Mouse (Mus musculus) CD8-positive naive resting alpha-beta T cell, adult 2 months (primary cell): ENCODE data around the gene Gab3.
"Not testable (repeated sequence)": the region's sequence is repeated elsewhere in the genome, so short reads cannot be mapped to it uniquely, and the experiment has no call there.

ENCODE experiments used
- DNase-seq, 2 experiments: peaks; one replicate each; pipeline ENCODE4 v3.0.0; 2022; ENCODE audit warnings: low read depth in 2 of 2, low spot score in 2 of 2

Gab3 gene

DNA sequence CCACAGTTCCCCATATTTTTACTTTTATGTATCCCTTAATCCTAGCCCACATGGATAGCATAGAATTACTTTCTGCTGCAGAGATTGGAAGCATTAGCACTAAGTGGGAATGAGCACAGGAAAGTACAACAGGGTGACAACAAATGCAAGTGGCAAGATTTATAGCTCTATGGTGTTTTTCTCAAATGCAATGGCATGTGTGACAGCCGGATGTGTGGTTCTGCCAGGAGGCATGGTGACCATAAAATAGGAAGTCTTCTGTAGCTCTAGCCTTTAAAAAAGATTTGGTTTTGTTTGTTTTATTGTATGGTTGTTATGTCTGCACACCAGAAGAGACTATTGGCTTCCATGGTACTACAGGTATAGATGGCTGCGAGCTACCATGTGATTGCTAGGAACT, 50.1 kb downstream of the Gab3 start:
- DNase-seq = peak in 1 of 2 experiments; percentile 12

DNA sequence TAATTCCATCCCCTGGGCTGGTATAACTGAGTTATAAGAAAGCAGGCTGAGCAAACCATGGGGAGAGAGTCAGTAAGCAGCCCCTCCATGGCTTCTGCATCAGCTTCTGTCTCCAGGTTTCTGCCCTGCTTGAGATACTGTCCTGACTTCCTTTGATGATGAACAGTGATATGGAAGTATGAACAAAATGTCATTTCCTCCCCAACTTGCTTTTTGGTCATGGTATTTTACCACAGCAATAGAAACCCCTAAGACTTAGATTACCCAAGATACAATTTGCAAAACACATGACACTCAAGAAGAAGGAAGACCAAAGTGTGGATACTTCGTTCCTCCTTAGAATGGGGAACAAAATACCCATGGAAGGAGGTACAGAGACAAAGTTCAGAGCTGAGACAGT, 51.2 kb downstream of the Gab3 start:
- DNase-seq = not testable (repeated sequence)

DNA sequence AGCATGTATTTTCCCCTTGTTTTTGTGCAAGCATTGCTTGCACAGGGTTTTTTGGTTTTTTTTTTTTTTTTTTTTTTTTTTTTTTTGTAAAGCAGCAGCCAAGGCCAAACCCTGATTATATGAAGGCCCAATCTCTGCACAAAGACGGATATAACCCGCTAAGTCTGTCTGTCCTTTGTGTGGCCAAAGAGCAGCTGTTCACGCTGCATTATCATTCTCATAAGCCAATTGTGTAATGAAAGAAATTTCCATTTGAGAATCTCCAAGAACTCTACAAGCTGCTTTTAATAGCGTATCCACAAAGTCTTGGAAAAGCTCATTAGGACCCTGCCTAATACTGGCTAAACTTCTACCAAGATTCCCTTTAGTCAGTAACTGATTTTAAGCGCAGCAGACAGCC, 101.5 kb downstream of the Gab3 start:
- no peak for DNase-seq

DNA sequence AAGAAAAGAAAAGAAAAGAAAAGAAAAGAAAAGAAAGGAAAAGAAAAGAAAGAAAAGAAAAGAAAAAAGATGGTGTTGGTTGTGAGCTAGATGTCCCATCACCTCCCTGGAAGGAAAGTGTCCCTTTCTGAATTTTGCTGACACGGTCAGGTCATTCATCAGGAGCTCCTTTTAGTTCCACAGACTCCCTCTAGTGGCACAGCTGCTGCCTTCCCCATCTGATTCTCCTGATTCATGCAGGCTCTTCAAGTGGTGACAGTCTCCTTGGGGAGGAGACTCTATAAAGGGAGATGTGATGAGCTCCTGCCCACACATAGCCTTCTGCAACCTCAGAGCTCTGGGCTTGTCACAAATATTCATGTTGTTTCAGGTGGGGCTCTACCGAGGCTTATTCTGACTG, 122.4 kb downstream of the Gab3 start:
- peak in 1 of 2 experiments; percentile 20 for DNase-seq

DNA sequence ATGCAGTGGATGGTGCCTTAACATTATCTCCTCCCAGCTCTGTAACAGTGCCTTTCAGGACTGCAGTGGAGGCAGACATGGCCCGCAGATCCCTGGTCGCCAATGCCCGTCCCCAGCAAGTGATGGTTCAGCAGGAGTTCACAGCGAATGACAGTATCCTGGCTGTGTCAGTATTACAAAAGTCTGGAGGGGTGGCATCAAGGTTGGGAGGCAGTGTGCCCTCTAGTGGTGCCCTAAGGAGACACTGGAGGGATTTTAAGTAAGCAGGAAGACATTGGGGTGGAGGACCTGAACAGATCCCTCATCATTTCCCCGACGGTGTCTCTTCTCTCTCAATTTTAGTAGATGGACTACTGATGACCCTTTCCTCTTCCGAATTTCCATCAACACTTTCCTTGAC, 126.1 kb downstream of the Gab3 start:
- DNase-seq = not testable (repeated sequence)
